Mouse (Mus musculus): ENCODE measurements at regions not wholly inside any gene's neighbourhood (a gene's known extent, or its start where the extent isn't known, plus 50 kb on each side); places are given as distances from the start of the nearest gene placed in this dataset.
"Not testable (repeated sequence)": the region's sequence is repeated elsewhere in the genome, so short reads cannot be mapped to it uniquely, and the experiment has no call there.

DNA sequence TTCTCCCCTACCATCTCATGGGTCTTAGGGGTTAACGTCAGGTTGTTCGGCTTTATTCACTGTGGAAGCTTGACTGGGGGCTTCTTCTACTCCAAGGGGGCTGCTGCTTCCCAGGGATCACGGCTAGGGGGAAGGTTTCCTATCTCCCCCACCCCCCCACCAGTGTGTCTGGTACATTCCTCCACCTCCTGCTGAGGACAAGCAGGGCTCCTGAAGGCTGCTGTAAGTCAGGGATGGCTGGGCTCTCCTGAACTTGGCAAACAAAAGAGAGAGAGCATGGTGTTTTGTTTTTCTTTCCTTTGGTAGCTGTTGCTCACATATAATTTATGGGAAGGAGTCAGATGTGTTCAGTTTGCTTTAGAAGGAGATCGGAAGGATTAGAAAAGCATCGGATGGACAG, 54.7 kb upstream of the Commd3 start:
- ATAC-seq (ENCODE audit: poor library complexity, severe bottlenecking), result no peak

DNA sequence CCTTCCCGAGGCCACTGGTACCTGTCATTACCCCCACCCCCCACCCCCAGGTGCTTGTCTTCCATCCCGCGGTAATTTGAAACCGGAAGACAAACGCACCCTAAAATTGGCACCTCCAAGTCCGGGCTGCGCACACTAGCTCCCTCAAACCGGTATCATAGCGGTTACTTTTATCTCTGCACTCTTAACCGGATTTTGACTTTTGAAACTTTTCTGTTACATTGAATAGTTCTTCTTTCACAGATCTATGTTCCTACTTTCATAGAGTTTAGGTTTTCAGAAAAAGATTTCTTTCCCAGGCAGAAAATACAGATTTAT, 62.4 kb upstream of the Commd3 start:
- 0 out of 2 replicates have a peak, but pooled peaks have one; percentile 14 for ATAC-seq (ENCODE audit: poor library complexity, severe bottlenecking)

DNA sequence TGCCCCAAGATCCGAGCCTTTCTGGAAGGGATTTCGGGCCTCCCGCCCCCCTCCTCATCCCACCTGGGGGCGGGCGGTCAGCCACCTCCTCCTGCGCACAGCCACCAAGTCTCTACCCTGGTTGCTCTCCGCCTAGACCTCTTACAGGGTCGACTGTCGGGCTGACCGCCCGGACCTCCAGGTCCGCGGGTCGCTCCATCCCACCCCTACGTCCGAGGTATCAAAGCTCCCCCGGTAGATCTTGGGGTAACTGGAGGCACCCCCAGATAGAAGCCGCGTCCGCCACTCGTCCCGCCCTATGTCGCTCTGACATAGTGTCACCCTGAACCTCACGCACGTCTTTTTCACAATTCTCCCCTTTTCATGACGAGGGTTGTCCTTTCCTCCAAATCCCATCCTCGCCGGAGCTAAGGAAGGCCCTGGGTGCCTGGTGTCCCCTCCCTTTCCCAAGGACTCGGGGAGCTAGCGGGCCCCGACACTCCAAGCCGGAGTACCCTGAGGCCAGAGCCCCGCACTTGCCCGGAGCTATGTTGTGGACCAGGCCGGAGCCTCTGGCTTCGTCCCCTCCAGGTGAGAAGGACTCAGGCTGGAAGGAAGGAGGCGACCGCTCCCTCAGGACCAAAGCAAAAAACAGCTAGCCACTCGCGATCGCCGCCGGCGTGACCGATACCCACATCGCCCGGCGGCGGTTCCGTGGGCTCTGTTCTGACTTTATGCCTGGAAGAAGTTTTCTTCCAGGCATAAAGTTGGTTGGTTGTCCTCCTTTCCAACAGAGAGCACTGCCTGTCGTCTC, 62.9 kb upstream of the Commd3 start:
- ATAC-seq (ENCODE audit: poor library complexity, severe bottlenecking), result peak; percentile 34

DNA sequence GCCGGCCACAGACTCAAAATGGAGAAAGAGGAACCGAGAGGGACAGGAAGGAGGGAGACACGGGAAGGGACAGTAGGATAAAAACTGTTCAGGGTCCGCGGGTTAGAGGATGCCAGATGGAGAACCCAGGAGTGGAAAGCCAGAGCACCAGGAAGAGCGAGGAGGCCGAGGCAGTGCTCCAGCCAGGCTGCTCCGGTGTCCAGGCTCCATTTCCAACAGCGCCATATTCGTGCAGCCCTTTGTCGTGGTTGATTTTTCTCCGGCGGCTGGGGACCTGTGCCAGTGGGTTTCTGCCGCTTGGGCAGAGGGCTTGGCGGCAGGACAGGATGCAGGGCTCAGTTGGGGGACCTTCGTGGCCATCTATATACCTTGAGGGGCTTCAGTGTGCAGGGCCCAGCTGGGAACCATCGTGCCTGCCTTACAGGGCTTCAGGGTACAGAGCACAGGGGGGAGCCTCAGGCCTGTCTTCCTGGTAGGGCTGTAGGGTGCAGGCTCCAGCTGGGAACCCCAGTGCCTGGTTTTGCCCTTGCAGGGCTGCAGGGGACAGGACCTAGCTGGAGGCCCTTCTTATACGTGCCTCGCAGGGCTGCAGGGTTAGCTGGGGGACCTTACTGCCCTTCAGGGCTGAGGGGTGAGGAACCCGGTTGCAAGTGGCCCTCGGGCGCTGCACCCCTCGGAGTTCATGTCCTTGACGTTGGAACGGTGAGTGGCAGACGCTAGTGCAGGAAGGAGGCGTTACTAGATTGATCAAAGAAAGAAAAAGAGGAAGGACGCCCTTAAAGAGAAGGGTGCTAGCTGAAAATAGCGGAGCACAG, 63.7 kb upstream of the Commd3 start:
- peak; percentile 72 for ATAC-seq (ENCODE audit: poor library complexity, severe bottlenecking)

DNA sequence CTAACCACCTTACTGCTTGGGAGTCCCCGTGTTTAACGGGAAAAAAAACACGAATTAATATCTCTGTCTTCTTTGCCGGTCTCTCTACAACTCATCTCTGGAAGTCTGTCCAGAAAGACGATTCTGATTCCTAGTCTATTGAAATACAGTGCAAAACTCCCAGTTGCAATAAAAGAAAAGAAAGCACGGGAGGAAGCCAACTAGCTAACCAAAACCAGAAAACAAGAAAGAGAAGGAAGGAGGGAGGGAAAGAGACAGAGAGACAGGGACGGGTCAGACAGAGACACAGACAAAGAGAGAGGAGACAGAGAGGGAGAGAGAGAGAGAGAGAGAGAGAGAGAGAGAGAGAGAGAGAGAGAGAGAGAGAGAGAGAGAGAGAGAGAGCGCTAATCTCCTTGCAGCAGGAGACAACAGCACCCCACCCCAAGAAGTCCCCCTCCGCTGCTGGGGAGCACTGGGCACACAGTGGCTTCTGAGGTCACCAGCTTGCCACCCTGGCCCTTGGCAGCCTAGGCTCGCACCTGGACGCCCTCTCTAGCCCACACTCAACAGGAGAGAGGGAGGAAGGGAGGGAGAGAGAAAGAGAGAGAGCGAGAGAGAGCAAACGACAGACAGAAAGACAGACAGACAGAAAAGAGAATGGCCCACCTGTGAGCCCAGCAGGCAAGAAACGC, 64.5 kb upstream of the Commd3 start:
- peak; percentile 34 for ATAC-seq (ENCODE audit: poor library complexity, severe bottlenecking)

DNA sequence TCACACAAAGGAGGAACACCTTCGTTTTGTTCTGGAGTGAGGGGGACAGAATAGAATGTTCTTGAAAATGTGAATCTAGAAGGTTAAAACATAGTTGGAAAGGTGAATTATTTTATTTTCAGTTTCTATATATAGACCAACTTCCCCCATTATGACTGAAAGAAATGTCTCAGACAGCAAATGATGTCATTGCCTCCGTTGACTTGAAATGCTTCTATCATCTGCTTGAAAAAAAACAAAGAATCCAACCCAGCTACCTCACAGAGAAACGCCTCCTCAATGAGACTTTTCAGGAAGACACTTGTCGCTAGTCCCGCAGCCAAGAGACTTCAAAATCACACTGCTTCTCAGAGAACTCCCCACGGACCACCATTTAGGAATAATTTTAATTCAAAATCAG, 65.1 kb upstream of the Commd3 start:
- ATAC-seq (ENCODE audit: poor library complexity, severe bottlenecking), result no peak

DNA sequence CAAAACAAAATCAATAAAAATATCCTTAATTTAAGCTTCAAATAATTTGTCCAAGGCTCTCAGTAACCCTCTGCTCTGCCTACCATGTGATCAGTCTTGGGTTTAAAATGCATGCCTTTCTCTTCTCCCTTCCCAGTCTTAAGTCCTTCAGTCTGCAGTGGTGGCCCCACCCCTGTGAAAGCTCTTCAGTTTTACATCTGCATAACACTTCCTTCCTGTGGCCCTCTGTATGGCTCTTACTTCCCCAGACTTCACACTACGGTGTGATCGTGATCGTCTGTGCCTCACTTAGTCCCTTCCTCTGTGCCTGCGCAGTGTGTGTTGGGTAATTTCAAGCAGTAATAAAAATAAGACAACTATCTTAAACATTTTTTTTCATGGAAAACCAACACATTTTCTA, 80.0 kb upstream of the Commd3 start:
- ATAC-seq (ENCODE audit: poor library complexity, severe bottlenecking), result peak; percentile 89

DNA sequence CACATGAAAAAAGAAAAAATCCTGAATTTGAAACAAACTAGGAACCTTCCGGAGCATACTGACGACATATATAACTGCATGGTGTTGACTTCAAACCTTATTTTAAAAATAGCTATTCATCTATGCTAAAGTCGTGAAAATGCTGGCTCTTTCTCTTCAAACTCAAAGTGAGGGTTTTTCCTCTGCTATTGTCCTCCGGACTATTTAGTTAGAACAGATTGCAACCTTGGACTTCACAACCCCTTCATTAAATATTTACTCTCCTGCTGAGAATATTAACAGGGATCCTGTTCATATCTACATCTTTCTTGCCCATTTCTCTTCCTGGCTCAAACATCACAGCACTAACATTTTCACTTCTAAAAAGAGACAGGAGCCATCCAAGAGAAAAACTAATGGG, 84.0 kb upstream of the Commd3 start:
- no peak for ATAC-seq (ENCODE audit: poor library complexity, severe bottlenecking)

DNA sequence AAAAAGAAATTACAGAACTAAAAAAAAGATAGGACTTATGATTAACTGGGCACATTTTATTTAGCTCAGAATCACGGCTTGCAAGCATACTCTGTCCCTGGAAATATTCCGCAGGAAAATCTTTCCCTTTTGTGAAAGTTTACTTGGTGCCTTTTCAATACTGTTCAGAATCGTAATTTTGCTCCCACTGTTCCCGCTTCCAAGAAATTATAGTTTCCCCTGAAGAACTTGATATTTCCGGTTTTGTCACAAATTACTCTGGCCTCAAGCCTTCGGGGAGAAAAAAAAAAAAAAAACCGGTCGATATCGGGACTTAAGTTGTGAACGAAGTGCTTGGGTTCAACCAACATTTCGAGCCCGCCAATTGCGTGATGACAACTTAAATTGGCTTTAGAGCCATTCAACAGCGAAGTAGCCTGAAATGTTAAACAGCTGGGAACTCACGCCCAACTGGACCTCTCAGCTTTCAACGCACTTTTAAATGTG, 84.4 kb upstream of the Commd3 start:
- ATAC-seq (ENCODE audit: poor library complexity, severe bottlenecking), result no peak

DNA sequence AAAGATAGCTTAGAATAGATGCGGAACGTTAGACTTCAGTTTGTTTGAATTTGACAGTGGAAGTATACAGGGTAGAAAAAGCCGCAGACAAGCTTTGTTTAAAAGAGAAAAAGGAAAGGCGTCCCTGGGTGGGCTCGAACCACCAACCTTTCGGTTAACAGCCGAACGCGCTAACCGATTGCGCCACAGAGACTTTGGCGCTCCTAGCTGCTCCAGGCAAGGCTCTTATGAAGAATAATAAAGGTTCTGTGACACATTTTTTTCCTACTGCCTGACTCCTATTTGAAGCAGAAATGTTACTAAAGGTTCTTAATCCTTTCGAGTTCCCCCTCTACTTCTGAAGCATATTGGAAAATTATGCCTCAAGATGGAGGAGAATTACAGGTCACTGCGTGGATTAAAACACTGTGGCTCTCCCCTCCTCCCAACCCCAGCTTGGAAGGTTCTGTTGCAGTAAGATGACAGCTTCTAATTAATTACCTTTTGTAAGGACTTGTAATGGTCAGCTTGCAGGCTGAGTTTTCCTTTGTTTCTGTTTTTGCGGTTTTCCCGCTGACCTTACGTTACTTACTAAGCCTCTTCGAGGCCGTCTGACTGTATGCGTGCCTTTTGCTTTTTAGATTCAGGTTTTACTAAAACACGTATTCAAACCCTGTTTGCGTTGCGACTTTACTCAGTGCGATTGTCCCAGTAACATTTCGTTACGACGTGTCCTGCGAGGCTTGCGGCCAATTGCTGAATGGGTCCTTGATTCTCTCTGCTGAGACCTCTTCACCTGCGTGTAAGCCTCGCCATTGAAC, 85.1 kb upstream of the Commd3 start:
- peak; percentile 53 for ATAC-seq (ENCODE audit: poor library complexity, severe bottlenecking)

DNA sequence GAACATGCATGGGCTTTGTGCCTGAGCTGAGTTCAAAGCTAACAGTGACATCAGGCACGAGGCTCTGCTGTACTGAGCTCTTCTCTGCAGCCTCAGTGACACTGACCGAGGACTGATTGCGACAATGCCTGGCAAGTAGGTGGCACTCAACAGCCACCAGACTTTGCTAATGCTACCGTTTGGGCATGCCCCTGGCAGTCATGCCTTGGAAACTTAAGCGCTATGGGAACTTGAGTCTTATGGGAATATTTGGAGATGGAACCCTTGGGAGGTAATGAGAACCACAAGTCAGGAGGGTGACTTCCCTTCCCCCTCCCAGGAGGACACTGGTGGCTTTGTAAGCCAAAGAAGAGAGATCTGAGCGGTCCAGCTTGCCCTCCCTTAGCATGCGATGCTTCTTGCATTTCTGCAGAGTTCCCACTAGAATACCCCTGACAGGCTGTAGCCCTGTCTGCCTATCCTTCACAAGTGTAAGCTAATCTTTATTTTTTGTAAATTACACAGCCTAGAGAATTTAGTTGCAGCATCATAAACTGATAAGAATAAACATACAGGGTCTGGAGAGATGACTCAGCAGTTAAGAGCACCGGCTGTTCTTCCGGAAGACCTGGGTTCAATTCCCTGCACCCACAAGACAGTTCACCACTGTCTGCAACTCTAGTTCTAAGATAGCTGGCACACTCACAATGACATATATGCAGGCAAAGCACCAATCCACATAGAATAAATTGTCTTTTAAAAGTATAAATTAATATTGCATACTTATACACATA, 86.4 kb upstream of the Commd3 start:
- peak; percentile 25; the same call in 1 of the 2 replicates for ATAC-seq (ENCODE audit: poor library complexity, severe bottlenecking)

DNA sequence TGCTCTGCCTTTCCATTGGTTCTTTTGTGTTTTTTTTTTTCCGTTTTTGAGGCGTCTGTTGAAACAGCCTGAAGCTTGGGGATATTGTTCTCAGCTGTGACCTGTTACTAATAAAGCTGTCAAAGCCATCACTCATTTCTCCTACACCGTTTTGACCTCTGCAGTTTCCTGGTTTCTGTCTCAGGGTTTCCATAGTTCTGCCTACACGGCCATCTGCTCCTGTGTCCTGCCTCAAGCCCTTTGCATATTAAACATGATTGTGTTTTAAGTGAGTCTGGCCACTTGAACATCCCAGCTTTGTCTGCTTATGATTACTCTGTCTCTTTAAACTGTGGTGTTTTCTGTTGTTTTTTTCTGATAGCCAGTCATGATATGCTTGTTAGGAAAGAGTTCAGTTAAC, 114.1 kb upstream of the Commd3 start:
- no peak for ATAC-seq (ENCODE audit: poor library complexity, severe bottlenecking)

DNA sequence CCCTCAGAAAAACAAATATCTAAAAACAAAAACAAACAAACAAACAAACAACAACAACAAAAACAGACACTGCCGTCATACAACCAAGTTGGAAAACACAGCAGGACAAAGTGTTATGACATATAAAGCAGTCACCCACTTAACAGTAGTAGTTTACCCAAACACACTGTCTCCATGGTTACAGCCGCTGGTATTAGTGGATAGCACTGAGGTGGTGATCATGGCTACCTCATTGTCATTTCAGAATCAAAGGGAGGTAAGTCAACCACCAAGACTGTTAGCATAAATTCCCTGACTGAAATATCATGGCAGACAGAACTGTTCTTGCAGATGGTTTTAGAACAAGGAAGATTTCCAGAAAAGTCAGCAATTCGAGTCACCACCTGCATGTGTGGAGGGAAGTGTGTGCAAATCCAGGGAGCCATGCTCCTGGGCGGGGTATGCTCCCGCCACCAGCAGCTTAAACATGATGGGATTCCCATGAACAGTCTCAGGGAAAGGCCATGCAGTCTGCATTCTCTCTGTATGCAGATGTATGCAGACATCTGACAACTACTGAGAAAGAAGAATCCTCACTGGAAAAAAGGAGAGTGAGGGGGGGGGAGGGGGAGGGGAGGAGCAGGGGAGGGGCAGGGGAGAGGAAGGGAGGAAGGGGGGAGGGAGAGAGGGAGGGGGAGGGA, 124.1 kb upstream of the Commd3 start:
- no peak for ATAC-seq (ENCODE audit: poor library complexity, severe bottlenecking)

DNA sequence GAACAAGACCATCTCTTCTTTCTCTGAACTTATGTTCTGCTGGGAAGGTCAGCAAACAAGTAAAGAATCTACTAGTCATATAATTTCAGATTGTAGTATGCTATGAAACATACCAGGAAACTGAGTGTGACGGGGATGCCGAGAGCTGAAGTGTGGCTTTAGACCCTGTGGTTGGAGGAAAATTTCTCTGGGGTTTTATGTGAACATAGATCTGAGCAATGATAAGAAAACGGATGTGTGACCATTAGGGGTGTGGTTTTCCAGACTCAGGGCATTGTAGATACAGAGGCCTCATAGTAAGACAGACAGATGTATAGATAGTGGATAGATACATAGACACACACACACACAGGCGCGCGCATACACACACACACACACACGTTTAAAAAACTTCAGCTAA, 131.8 kb upstream of the Dnajc1 start:
- no peak for ATAC-seq (ENCODE audit: poor library complexity, severe bottlenecking)

DNA sequence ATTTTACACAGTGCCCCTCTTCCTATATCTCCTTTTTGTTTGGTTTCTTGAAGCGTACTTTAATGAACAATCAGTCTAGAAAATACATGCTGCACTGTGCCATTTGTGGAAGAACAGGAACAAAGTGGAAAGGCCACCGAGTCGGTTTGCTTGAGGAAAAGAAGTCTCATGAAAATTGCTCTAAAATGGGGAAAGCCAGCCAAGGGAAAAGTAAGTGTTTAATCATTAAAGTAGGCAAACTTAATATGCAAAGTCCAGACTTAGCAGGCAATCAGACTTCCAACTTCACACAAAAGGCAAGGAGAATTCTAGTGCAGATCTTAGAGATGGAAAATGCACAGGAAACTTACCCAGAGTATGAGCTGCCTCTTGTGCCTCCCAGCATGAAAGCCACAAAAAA, 131.3 kb upstream of the Dnajc1 start:
- ATAC-seq (ENCODE audit: poor library complexity, severe bottlenecking), result no peak

DNA sequence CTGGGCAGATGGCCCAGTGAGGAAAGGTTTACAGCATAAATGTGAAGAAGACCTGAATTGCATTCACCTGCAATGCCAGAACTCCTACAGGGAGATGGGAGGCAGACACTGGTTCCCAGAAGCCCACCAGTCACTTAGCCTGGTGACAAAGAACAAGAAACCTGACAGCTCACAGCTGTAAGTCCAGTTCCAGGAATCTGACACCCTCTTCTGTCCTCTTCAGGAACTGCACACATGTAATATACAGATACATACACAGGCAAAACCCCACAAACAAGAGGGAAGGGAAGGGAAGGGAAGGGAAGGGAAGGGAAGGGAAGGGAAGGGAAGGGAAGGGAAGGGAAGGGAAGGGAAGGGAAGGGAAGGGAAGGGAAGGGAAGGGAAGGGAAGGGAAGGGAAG, 120.8 kb upstream of the Dnajc1 start:
- no peak for ATAC-seq (ENCODE audit: poor library complexity, severe bottlenecking)

DNA sequence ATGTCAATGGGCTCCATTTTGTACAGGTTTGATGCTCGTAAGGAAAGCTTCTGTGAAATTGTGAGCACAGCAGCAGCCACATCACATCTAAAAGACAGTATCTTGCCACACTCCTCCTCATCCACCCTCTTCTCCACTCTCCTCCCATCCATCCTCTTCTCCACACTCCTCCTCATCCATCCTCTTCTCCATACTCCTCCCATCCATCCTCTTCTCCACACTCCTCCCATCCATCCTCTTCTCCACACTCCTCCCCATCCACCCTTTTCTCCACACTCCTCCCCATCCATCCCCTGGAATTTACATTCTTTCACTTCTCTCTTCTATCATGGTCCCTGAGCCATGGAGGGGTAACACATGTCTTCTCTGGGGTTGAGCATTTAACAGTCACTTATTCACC, 116.7 kb upstream of the Dnajc1 start:
- no peak for ATAC-seq (ENCODE audit: poor library complexity, severe bottlenecking)

DNA sequence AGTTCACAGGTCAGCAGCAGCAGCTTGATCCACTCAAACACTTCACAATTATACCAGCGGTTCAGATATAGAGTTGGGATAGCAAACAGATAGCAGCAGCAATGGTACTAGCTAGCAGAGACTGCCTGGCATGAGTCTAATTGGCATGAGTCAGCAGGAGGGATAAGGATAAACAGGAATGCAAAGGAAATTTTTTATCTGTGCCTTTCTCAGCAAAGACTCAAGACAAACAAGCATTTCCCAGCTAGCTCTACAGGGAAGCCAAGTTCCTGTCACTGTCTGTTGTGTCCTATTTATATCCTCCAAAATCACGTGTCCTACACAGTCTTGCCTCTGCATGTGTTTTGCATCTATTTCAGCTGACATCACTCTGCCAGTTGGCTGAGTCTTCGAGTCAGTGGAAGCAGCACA, 80.7 kb upstream of the Dnajc1 start:
- no peak for ATAC-seq (ENCODE audit: poor library complexity, severe bottlenecking)

DNA sequence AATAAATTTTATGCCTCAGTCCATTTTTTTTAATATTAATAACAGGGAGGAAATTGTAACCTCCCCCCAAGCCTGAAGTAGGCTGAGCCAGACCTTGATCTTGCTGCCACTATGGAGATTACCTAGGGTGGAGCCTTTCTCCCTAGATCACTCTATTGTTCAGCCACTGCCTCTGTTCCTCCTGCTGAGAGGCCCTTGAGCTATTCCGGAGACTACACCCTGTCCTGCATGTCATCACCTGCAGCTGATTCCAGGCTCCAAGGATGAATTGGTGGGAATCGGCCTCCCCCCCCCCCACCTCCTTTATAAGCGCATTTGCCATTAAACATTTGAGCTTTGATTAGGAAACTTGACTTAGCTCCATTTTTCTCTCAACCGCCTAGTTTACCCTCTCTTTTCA, 68.3 kb upstream of the Dnajc1 start:
- ATAC-seq (ENCODE audit: poor library complexity, severe bottlenecking), result no peak

DNA sequence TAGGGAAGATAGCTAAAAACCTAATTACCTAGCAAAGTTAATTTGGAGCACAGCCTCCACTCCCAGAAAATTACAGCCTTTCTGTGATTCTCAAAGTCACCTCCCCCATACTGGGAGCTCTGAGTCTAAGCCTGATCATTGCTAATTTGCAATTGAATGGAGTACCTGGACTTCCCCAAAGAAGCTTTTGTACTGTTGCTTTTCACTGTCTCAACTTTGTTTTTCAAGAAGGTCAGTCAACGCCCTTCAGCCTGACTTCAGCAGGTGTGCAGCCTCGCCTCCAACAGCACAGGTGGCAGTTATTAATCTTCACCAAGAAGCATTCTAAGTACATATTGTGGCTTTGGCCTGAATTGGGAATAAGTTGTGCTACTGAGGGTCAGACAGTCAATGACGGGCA, 67.7 kb upstream of the Dnajc1 start:
- not testable (repeated sequence) for ATAC-seq (ENCODE audit: poor library complexity, severe bottlenecking)

All from megakaryocyte, adult 5-6 weeks (primary cell).